Mouse (Mus musculus) megakaryocyte, embryonic 14.5 days (primary cell): Measurements from ENCODE around the gene Ercc2.

Experiments
- FLI1 ChIP-seq: IDR thresholded peaks from 2 replicates; pipeline ENCODE4 v1.6.1; 2012; ENCODE audit warnings: low read length, inconsistent platforms, mixed read lengths
- GATA1 ChIP-seq: IDR thresholded peaks from 3 replicates; pipeline ENCODE4 v1.6.1; 2012; ENCODE audit warnings: mixed read lengths, low read length, inconsistent platforms, borderline replicate concordance

GRCm38 (mm10) chr7:19360944-19361343 is 20.9 kb upstream of the Ercc2 start:
- no peak for TF ChIP-seq GATA1
- TF ChIP-seq FLI1: no peak
